Mouse (Mus musculus) R1 (cell line): ENCODE results near the gene Mill1.
"Not testable (repeated sequence)": the region's sequence is repeated elsewhere in the genome, so short reads cannot be mapped to it uniquely, and the experiment has no call there.

Source experiments
- DNase-seq: peaks from one replicate; pipeline ENCODE4 v3.0.0-alpha.2; 2018; ENCODE audit warnings: low read depth, low spot score

Gene Mill1

GRCm38 (mm10) chr7:18245047-18245446 lies at the start of gene Mill1:
Gene Mill1 (plus strand): TSS chr7:18245347.
- DNase-seq: no peak

GRCm38 (mm10) chr7:18210938-18211337 lies 34.2 kb upstream of the Mill1 start:
- peak; percentile 44 for DNase-seq

GRCm38 (mm10) chr7:18214699-18215098 lies 30.4 kb upstream of the Mill1 start:
- peak; percentile 88 for DNase-seq

GRCm38 (mm10) chr7:18238561-18238960 lies 6.6 kb upstream of the Mill1 start:
- no peak for DNase-seq

- DNase-seq: no peak
Observed at GRCm38 (mm10) chr7:18241217-18241616, 3.9 kb upstream of the Mill1 start.

- not testable (repeated sequence) for DNase-seq
Observed at GRCm38 (mm10) chr7:18243959-18244573, 1.1 kb upstream of the Mill1 start.

- peak; percentile 32 for DNase-seq
Observed at GRCm38 (mm10) chr7:18260219-18260618, 15.1 kb downstream of the Mill1 start.

GRCm38 (mm10) chr7:18265089-18265488 lies 19.9 kb downstream of the Mill1 start:
- peak; percentile 41 for DNase-seq
